13 mouse cellular contexts compared by ENCODE assay signal in genomic region chr7:113687566-113687965, GRCm38 (mm10).
"Had no signal": no experiment of that assay in that cellular context is flagged by ENCODE, and none has a peak within 500 bp of the region (broad histone marks: within the 10 kb centered on the region; RNA-seq: fewer than 3 reads in every experiment).

No protein-coding gene starts in this region.

- H3K36me3 ChIP-seq: limb, embryonic 13.5 days; midbrain, embryonic 15.5 days had no signal

- H3K4me3 ChIP-seq: limb, embryonic 13.5 days; midbrain, embryonic 15.5 days had no signal

- H3K9ac ChIP-seq: limb, embryonic 13.5 days; liver, embryonic 14.5 days; midbrain, embryonic 15.5 days had no signal

- DNase-seq: kidney, adult 9 months; kidney, postnatal 36 days; left cerebral cortex, postnatal 4 days; lung, adult 18-20 months; right cerebral cortex, postnatal 4 days; spleen, adult 18-20 months; thymus, adult 18-20 months; thymus, postnatal 14 days had no signal

- H3K4me1 ChIP-seq: limb, embryonic 13.5 days; midbrain, embryonic 15.5 days had no signal

- ATAC-seq: inflammation-experienced regulatory T-cells, adult 6 months; midbrain, embryonic 15.5 days had no signal

- H3K27me3 ChIP-seq: limb, embryonic 13.5 days; midbrain, embryonic 15.5 days had no signal

- H3K27ac ChIP-seq: kidney, postnatal 0 days; limb, embryonic 13.5 days; liver, embryonic 14.5 days; midbrain, embryonic 15.5 days had no signal

- H3K4me2 ChIP-seq: limb, embryonic 13.5 days; midbrain, embryonic 15.5 days had no signal

- H3K9me3 ChIP-seq: limb, embryonic 13.5 days; midbrain, embryonic 15.5 days had no signal
